ENCODE assay signal across 8 mouse cellular contexts in genomic region chr1:128456844-128457445, GRCm38 (mm10). TPM values are rescaled to one million over a fixed set of nuclear protein-coding genes. Genes with fewer than 3 reads are reported as not detected.
DNase-seq lines count a peak whose midpoint lies in the region; ATAC-seq and TF ChIP-seq lines count a peak whose summit lies in the region.

No protein-coding gene starts in this region.

- WGBS in hindbrain, embryonic 16.5 days: 31% methylated on average over 18 of the region's 18 CpGs

- DNase-seq in layer of hippocampus, adult 2 months (ENCODE audit: low spot score in 2 of 2): no peak
- DNase-seq in layer of hippocampus, adult 11-12 months (ENCODE audit: low spot score): no peak
- peak; percentile 35 for DNase-seq in gastrocnemius, postnatal 25 days
- DNase-seq in lung, adult 18-20 months: peak; percentile 48 to 66
- no peak for DNase-seq in c-Kit-positive CD71-positive TER-119-positive erythroid progenitor cells, embryonic 14.5 days (ENCODE audit: low spot score)
- no peak for DNase-seq in right cerebral cortex, postnatal 4 days
- no peak for DNase-seq in right cerebral cortex, adult 18-20 months

- H3K4me2 ChIP-seq in hindbrain, embryonic 16.5 days (ENCODE audit: low read length): peak overlapping the region; percentile 50

- no peaks in the 10 kb centered on the region for H3K36me3 ChIP-seq in hindbrain, embryonic 16.5 days (ENCODE audit: control insufficient read depth, insufficient read depth, low read length)

- peak overlapping the region; percentile 41 for H3K9ac ChIP-seq in hindbrain, embryonic 16.5 days (ENCODE audit: low read depth, low read length)

- no peaks in the 10 kb centered on the region for H3K27me3 ChIP-seq in hindbrain, embryonic 16.5 days (replicated peaks; ENCODE audit: control insufficient read depth, insufficient read depth, low read length)

- no peaks in the 10 kb centered on the region for H3K9me3 ChIP-seq in hindbrain, embryonic 16.5 days (ENCODE audit: control insufficient read depth, low read length)

- no peak for TF ChIP-seq CTCF in layer of hippocampus, adult 2 months (conservative IDR thresholded peaks at IDR 0.05)

- H3K4me3 ChIP-seq in layer of hippocampus, adult 2 months: peak overlapping the region; percentile 38
- H3K4me3 ChIP-seq in hindbrain, embryonic 16.5 days (ENCODE audit: low read length): peak overlapping the region; percentile 12

- H3K4me1 ChIP-seq in hindbrain, embryonic 16.5 days (ENCODE audit: control insufficient read depth, insufficient read depth, low read depth, low read length): peaks cover 7% of the 10 kb centered on the region

- no peak overlapping the region for H3K27ac ChIP-seq in layer of hippocampus, adult 2 months
- H3K27ac ChIP-seq in hindbrain, embryonic 16.5 days (ENCODE audit: low read depth, low read length): no peak overlapping the region

- ATAC-seq in hindbrain, embryonic 16.5 days: peak; percentile 77

RNA-seq across cellular contexts. Expression of gene Dars, which starts 39.8 kb away (rescaled TPM):
- total RNA-seq in layer of hippocampus, adult 2 months (2021): 10 to 100 TPM; 66.3 to 68.0 TPM
- 10 to 100 TPM; 61.3 to 61.8 TPM for total RNA-seq in gastrocnemius, postnatal 25 days (2021)
- 140 and 141 TPM in 2 replicates for polyA plus RNA-seq in hindbrain, embryonic 16.5 days (2015; fragmentation: Nextera tagmentation; extraction: Ambion mirVana)

Comparison
In these comparisons a context has a peak if more than half of its experiments do, and no peak if none do; other contexts are left out.
1. DNase-seq: peak in gastrocnemius, postnatal 25 days (single experiment) and lung, adult 18-20 months (2 of 2); none in layer of hippocampus, adult 2 months (0 of 2), layer of hippocampus, adult 11-12 months (single experiment), c-Kit-positive CD71-positive TER-119-positive erythroid progenitor cells, embryonic 14.5 days (single experiment), right cerebral cortex, postnatal 4 days (single experiment) and right cerebral cortex, adult 18-20 months (single experiment).